In genomic region chr16:17796971-17797811, GRCm38 (mm10) we compare ENCODE assay signal across 8 mouse cellular contexts. TPM values are rescaled to one million over a fixed set of nuclear protein-coding genes. Genes with fewer than 3 reads are reported as not detected.
DNase-seq lines count a peak whose midpoint lies in the region; ATAC-seq and TF ChIP-seq lines count a peak whose summit lies in the region.

Gene Scarf2, plus strand, starts transcription at chr16:17797282.

- no peak for TF ChIP-seq CTCF in Patski (IDR thresholded peaks at IDR 0.05)
- TF ChIP-seq CTCF in stomach, postnatal 0 days (IDR thresholded peaks at IDR 0.05; ENCODE audit: low read depth), result no peak

- intact Hi-C loops in left cerebral cortex, postnatal 4 days (cut with DNase I), result no loop called here

- ATAC-seq in Patski, result no peak
- ATAC-seq in kidney, embryonic 16.5 days (ENCODE audit: low FRiP score, low TSS enrichment), result peak; percentile 72
- peak; percentile 53; the same call in 1 of the 2 replicates for ATAC-seq in stomach, postnatal 0 days (ENCODE audit: low FRiP score, low TSS enrichment)
- ATAC-seq in erythroblast, adult 5-6 weeks (replicated peaks; ENCODE audit: low FRiP score, poor library complexity, severe bottlenecking), result no peak

- peak within 1 kb of the TSS; percentile 89 for H3K9ac ChIP-seq in kidney, embryonic 16.5 days (replicated peaks; ENCODE audit: low read length)
- H3K9ac ChIP-seq in stomach, postnatal 0 days (ENCODE audit: low read length), result peak within 1 kb of the TSS; percentile 83

- WGBS in kidney, embryonic 16.5 days, result under 1% methylated on average over 58 of the region's 81 CpGs
- WGBS in stomach, postnatal 0 days, result 2% methylated on average over 62 of the region's 81 CpGs

- H3K4me3 ChIP-seq in kidney, embryonic 16.5 days (ENCODE audit: low read length), result peak within 1 kb of the TSS; percentile 65
- peak within 1 kb of the TSS; percentile 70 for H3K4me3 ChIP-seq in stomach, postnatal 0 days (ENCODE audit: low read depth, low read length)

- POLR2A ChIA-PET in Patski (lab: Charles Lee), result interaction anchor here (1.0 to 1.1 kb wide), 3 partner anchors 18 to 71 kb away, joined by 3 read pairs; no protein-coding TSS in a partner anchor

- in situ Hi-C loops in Patski (cut with MboI; ENCODE audit: low pct_unique_long_range_greater_than_20kb), result no loop called here

- peaks cover 44% of the 10 kb centered on the region for H3K4me1 ChIP-seq in kidney, embryonic 16.5 days (ENCODE audit: insufficient read depth, low read length)
- H3K4me1 ChIP-seq in stomach, postnatal 0 days (replicated peaks; ENCODE audit: control insufficient read depth, insufficient read depth), result peaks cover 2% of the 10 kb centered on the region; the same call in 1 of the 2 replicates

- CTCF ChIA-PET in Patski (lab: Charles Lee), result interaction anchor here (0.9 to 2.4 kb wide), 6 partner anchors 11 to 52 kb away, joined by 3 to 10 read pairs (median 4); no protein-coding TSS in a partner anchor

- peak within 1 kb of the TSS; percentile 95 for H3K27ac ChIP-seq in kidney, embryonic 16.5 days (ENCODE audit: low read length)
- H3K27ac ChIP-seq in stomach, postnatal 0 days (replicated peaks), result peak within 1 kb of the TSS; percentile 94

- H3K27me3 ChIP-seq in Patski, result no peaks in the 10 kb centered on the region
- peaks cover 41% of the 10 kb centered on the region for H3K27me3 ChIP-seq in kidney, embryonic 16.5 days (ENCODE audit: insufficient read depth, low read length)
- H3K27me3 ChIP-seq in stomach, postnatal 0 days (ENCODE audit: control insufficient read depth, insufficient read depth, low read length), result peaks cover 3% of the 10 kb centered on the region; the same call in 1 of the 2 replicates

- peak within 1 kb of the TSS; percentile 81 for H3K4me2 ChIP-seq in kidney, embryonic 16.5 days (replicated peaks; ENCODE audit: low read depth, low read length)
- peak within 1 kb of the TSS; percentile 69 for H3K4me2 ChIP-seq in stomach, postnatal 0 days (replicated peaks; ENCODE audit: low read depth)

- peaks cover 6% of the 10 kb centered on the region; the same call in 1 of the 2 replicates for H3K36me3 ChIP-seq in kidney, embryonic 16.5 days (ENCODE audit: insufficient read depth, low read length)
- no peaks in the 10 kb centered on the region; the same call in 1 of the 2 replicates for H3K36me3 ChIP-seq in stomach, postnatal 0 days (ENCODE audit: control insufficient read depth, insufficient read depth, low read length)

- no peaks in the 10 kb centered on the region for H3K9me3 ChIP-seq in kidney, embryonic 16.5 days (ENCODE audit: low read length)
- H3K9me3 ChIP-seq in stomach, postnatal 0 days (ENCODE audit: control insufficient read depth, low read length), result no peaks in the 10 kb centered on the region

- TF ChIP-seq EP300 in stomach, postnatal 0 days (optimal IDR thresholded peaks at IDR 0.05), result no peak

- DNase-seq in Patski (ENCODE audit: low read depth, low spot score), result no peak
- peak; percentile 48 for DNase-seq in embryo, embryonic 10 days (ENCODE audit: low spot score)
- DNase-seq in heart, adult 18-20 months, result peak; percentile 75 to 78
- peak; percentile 86 for DNase-seq in lung, postnatal 10 days
- DNase-seq in stomach, postnatal 0 days (ENCODE audit: low spot score), result peak; percentile 74
- no peak for DNase-seq in left cerebral cortex, postnatal 4 days

RNA-seq across cellular contexts. Expression of gene Scarf2, which starts in this region (rescaled TPM):
- polyA plus RNA-seq in Patski (2021), result 60.3 TPM
- total RNA-seq in heart, adult 18-20 months (2021), result 1 to 10 TPM; 4.8 TPM
- polyA plus RNA-seq in kidney, embryonic 16.5 days (2015; fragmentation: Nextera tagmentation; extraction: Ambion mirVana), result 8.1 and 8.9 TPM in 2 replicates
- polyA plus RNA-seq in stomach, postnatal 0 days (2015; fragmentation: Nextera tagmentation; extraction: Ambion mirVana), result 7.8 and 10.7 TPM in 2 replicates
- 1 to 10 TPM; 5.6 to 6.3 TPM for total RNA-seq in left cerebral cortex, postnatal 4 days (2021)
- not detected in 2 replicates for total RNA-seq in erythroblast, adult 5-6 weeks (2015; ENCODE audit: low replicate concordance)
- not detected in 2 replicates for total RNA-seq in erythroblast, adult 5-6 weeks (2017; ENCODE audit: low replicate concordance)

Comparison
In these comparisons a context has a peak if more than half of its experiments do, and no peak if none do; other contexts are left out.
1. RNA of gene Scarf2 (total RNA-seq): 5.6 to 6.3 TPM in left cerebral cortex, postnatal 4 days and 4.8 TPM in heart, adult 18-20 months; not detected in erythroblast, adult 5-6 weeks; every median in the first group is over 4 times any median in the second.
2. ATAC-seq: peak in kidney, embryonic 16.5 days (single experiment) and stomach, postnatal 0 days (single experiment); none in Patski (single experiment) and erythroblast, adult 5-6 weeks (single experiment).
3. DNase-seq: peak in embryo, embryonic 10 days (single experiment), heart, adult 18-20 months (2 of 2), lung, postnatal 10 days (single experiment) and stomach, postnatal 0 days (single experiment); none in Patski (single experiment) and left cerebral cortex, postnatal 4 days (single experiment).